Mouse (Mus musculus): ENCODE data around the gene Dgkq. TPM values are rescaled to one million over a fixed set of nuclear protein-coding genes. Genes with fewer than 3 reads are reported as not detected.

Gene Dgkq
- polyA plus RNA-seq (2012; rRNA removed) (4.7 TPM in 2 replicates), polyA plus RNA-seq (2014; fragmentation: Nextera tagmentation; extraction: Ambion mirVana) (1.9 and 2.3 TPM in 2 replicates)

- peak within 1 kb of the TSS; percentile 90 for H3K4me2 ChIP-seq (ENCODE audit: low read depth)
- peak; percentile 73 for ATAC-seq (ENCODE audit: insufficient read depth)
- TF ChIP-seq EP300 (IDR thresholded peaks at IDR 0.05; ENCODE audit: low read depth), result no peak
- TF ChIP-seq CTCF (IDR thresholded peaks at IDR 0.05; ENCODE audit: low read depth), result peak; percentile 86
- 5% methylated on average over 43 of the region's 43 CpGs for WGBS (ENCODE audit: insufficient replicate concordance)
- no peaks in the 10 kb centered on the region for H3K27me3 ChIP-seq (ENCODE audit: control insufficient read depth, insufficient read depth, low read length)
- peak; percentile 61 to 75 (median 63) for DNase-seq (ENCODE audit: low read depth in 3 of 3, low spot score in 3 of 3)
- no peaks in the 10 kb centered on the region for H3K9me3 ChIP-seq (ENCODE audit: control insufficient read depth, low read length)
- peaks cover 19% of the 10 kb centered on the region for H3K36me3 ChIP-seq (replicated peaks; ENCODE audit: control insufficient read depth, insufficient read depth, low read depth)
- H3K27ac ChIP-seq, result peak within 1 kb of the TSS; percentile 62
- H3K9ac ChIP-seq (replicated peaks), result peak within 1 kb of the TSS; percentile 84
- H3K4me1 ChIP-seq (replicated peaks; ENCODE audit: control insufficient read depth in 2 of 2, insufficient read depth in 2 of 2, low read length in 1 of 2), result peaks cover 8 to 22% of the 10 kb centered on the region in 2 experiments
- peak within 1 kb of the TSS; percentile 63 to 82 for H3K4me3 ChIP-seq (ENCODE audit: insufficient read depth in 1 of 2, low read depth in 2 of 2, low read length in 2 of 2)
Measured at GRCm38 (mm10) chr5:108668977-108669936, at the start of gene Dgkq. Gene Dgkq, minus strand, starts transcription at chr5:108669672.

- Histone ChIP-seq H3K4me1 (replicated peaks; ENCODE audit: control insufficient read depth in 2 of 2, insufficient read depth in 2 of 2, low read length in 1 of 2) (no peaks in the 10 kb centered on the region; a peak in 2 of 4 replicates), H3K9me3 (ENCODE audit: control insufficient read depth, low read length) (no peaks in the 10 kb centered on the region), H3K27me3 (ENCODE audit: control insufficient read depth, insufficient read depth, low read length) (no peaks in the 10 kb centered on the region), H3K27ac (no peak overlapping the region), H3K9ac (replicated peaks) (no peak overlapping the region), H3K36me3 (replicated peaks; ENCODE audit: control insufficient read depth, insufficient read depth, low read depth) (no peaks in the 10 kb centered on the region), H3K4me3 (ENCODE audit: insufficient read depth in 1 of 2, low read depth in 2 of 2, low read length in 2 of 2) (no peak overlapping the region), H3K4me2 (ENCODE audit: low read depth) (no peak overlapping the region)
- DNase-seq (ENCODE audit: low read depth in 3 of 3, low spot score in 3 of 3) (no peak), ATAC-seq (ENCODE audit: insufficient read depth) (no peak)
- WGBS (ENCODE audit: insufficient replicate concordance), result 60% methylated on average over 4 of the region's 4 CpGs
- TF ChIP-seq EP300 (IDR thresholded peaks at IDR 0.05; ENCODE audit: low read depth), result no peak
- no peak for TF ChIP-seq CTCF (IDR thresholded peaks at IDR 0.05; ENCODE audit: low read depth)
Measured at GRCm38 (mm10) chr5:108718051-108718450, 48.6 kb upstream of the Dgkq start.

- H3K9ac ChIP-seq (replicated peaks), result no peak overlapping the region
- no peak for ATAC-seq (ENCODE audit: insufficient read depth)
- H3K4me2 ChIP-seq (ENCODE audit: low read depth), result no peak overlapping the region
- no peaks in the 10 kb centered on the region for H3K9me3 ChIP-seq (ENCODE audit: control insufficient read depth, low read length)
- no peaks in the 10 kb centered on the region for H3K36me3 ChIP-seq (replicated peaks; ENCODE audit: control insufficient read depth, insufficient read depth, low read depth)
- TF ChIP-seq CTCF (IDR thresholded peaks at IDR 0.05; ENCODE audit: low read depth) (no peak), EP300 (IDR thresholded peaks at IDR 0.05; ENCODE audit: low read depth) (no peak)
- H3K27me3 ChIP-seq (ENCODE audit: control insufficient read depth, insufficient read depth, low read length), result no peaks in the 10 kb centered on the region
- WGBS (ENCODE audit: insufficient replicate concordance), result 44% methylated on average over 1 of the region's 1 CpGs
- H3K4me3 ChIP-seq (ENCODE audit: insufficient read depth in 1 of 2, low read depth in 2 of 2, low read length in 2 of 2), result no peak overlapping the region
- H3K4me1 ChIP-seq (replicated peaks; ENCODE audit: control insufficient read depth in 2 of 2, insufficient read depth in 2 of 2, low read length in 1 of 2), result no peaks in the 10 kb centered on the region; a peak in 2 of 4 replicates
- no peak overlapping the region for H3K27ac ChIP-seq
- no peak for DNase-seq (ENCODE audit: low read depth in 3 of 3, low spot score in 3 of 3)
Measured at GRCm38 (mm10) chr5:108715974-108716373, 46.5 kb upstream of the Dgkq start.

GRCm38 (mm10) chr5:108714149-108714548 lies 44.7 kb upstream of the Dgkq start:
- H3K4me2 ChIP-seq (ENCODE audit: low read depth), result no peak overlapping the region
- ATAC-seq (ENCODE audit: insufficient read depth), result no peak
- H3K4me1 ChIP-seq (replicated peaks; ENCODE audit: control insufficient read depth in 2 of 2, insufficient read depth in 2 of 2, low read length in 1 of 2), result peaks cover 3% of the 10 kb centered on the region in 2 experiments
- no peak overlapping the region for H3K27ac ChIP-seq
- no peak overlapping the region for H3K4me3 ChIP-seq (ENCODE audit: insufficient read depth in 1 of 2, low read depth in 2 of 2, low read length in 2 of 2)
- H3K27me3 ChIP-seq (ENCODE audit: control insufficient read depth, insufficient read depth, low read length), result no peaks in the 10 kb centered on the region
- no peak for DNase-seq (ENCODE audit: low read depth in 3 of 3, low spot score in 3 of 3)
- no peaks in the 10 kb centered on the region for H3K9me3 ChIP-seq (ENCODE audit: control insufficient read depth, low read length)
- TF ChIP-seq CTCF (IDR thresholded peaks at IDR 0.05; ENCODE audit: low read depth) (no peak), EP300 (IDR thresholded peaks at IDR 0.05; ENCODE audit: low read depth) (no peak)
- no peaks in the 10 kb centered on the region for H3K36me3 ChIP-seq (replicated peaks; ENCODE audit: control insufficient read depth, insufficient read depth, low read depth)
- 53% methylated on average over 6 of the region's 6 CpGs for WGBS (ENCODE audit: insufficient replicate concordance)
- no peak overlapping the region for H3K9ac ChIP-seq (replicated peaks)

- no peak for TF ChIP-seq CTCF (IDR thresholded peaks at IDR 0.05; ENCODE audit: low read depth)
- TF ChIP-seq EP300 (IDR thresholded peaks at IDR 0.05; ENCODE audit: low read depth), result no peak
- Histone ChIP-seq H3K36me3 (replicated peaks; ENCODE audit: control insufficient read depth, insufficient read depth, low read depth) (no peaks in the 10 kb centered on the region), H3K9me3 (ENCODE audit: control insufficient read depth, low read length) (no peaks in the 10 kb centered on the region), H3K4me2 (ENCODE audit: low read depth) (no peak overlapping the region), H3K27ac (no peak overlapping the region), H3K27me3 (ENCODE audit: control insufficient read depth, insufficient read depth, low read length) (no peaks in the 10 kb centered on the region), H3K9ac (replicated peaks) (no peak overlapping the region), H3K4me3 (ENCODE audit: insufficient read depth in 1 of 2, low read depth in 2 of 2, low read length in 2 of 2) (no peak overlapping the region), H3K4me1 (replicated peaks; ENCODE audit: control insufficient read depth in 2 of 2, insufficient read depth in 2 of 2, low read length in 1 of 2) (peaks cover 7 to 8% of the 10 kb centered on the region in 2 experiments)
- DNase-seq (ENCODE audit: low read depth in 3 of 3, low spot score in 3 of 3) (no peak), ATAC-seq (ENCODE audit: insufficient read depth) (no peak)
Measured at GRCm38 (mm10) chr5:108713691-108714090, 44.2 kb upstream of the Dgkq start.
